Mouse (Mus musculus): ENCODE results near the gene Tgfbr1. TPM values are rescaled to one million over a fixed set of nuclear protein-coding genes. Genes with fewer than 3 reads are reported as not detected.

Gene Tgfbr1
- polyA plus RNA-seq, 1 experiment = 1.7 TPM

DNA sequence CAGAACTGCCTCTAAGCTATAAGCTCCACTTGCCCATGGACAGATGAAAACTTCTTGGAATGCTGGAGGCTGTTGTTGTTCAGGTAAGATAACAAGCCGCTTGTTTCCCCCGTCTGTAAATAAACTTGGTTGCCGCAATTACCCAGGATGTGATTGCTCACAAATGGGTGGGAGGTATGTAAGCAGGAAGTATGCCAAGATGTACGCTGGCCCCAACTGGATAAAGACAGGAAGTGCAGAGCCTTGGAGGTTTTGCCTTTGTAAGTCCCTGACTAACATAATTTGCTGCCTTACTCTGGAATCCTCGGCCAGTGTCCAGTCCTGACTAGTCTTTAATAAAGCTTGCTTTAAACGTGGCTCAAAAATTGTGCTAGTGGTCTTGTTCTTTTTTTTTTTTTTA lies 77.5 kb downstream of the Tgfbr1 start:
- WGBS = 40% methylated on average over 6 of the region's 6 CpGs
- Histone ChIP-seq H3K36me3 (ENCODE audit: control insufficient read depth, insufficient read depth, low read length) (no peaks in the 10 kb centered on the region), H3K4me3 (ENCODE audit: low read depth, low read length) (no peak overlapping the region), H3K4me1 (ENCODE audit: control insufficient read depth, insufficient read depth, insufficient read length, low read length) (no peaks in the 10 kb centered on the region), H3K27ac (ENCODE audit: insufficient read depth, low read depth, low read length) (no peak overlapping the region), H3K27me3 (ENCODE audit: control insufficient read depth, insufficient read depth, low read length) (0 out of 2 replicates have a peak, but pooled peaks cover 5% of the 10 kb centered on the region)
- TF ChIP-seq CTCF (IDR thresholded peaks at IDR 0.05; ENCODE audit: extremely low read depth, insufficient read length, insufficient replicate concordance, low read depth, low read length) = no peak
- TF ChIP-seq POLR2A (IDR thresholded peaks at IDR 0.05; ENCODE audit: low read depth, low read length) = no peak

DNA sequence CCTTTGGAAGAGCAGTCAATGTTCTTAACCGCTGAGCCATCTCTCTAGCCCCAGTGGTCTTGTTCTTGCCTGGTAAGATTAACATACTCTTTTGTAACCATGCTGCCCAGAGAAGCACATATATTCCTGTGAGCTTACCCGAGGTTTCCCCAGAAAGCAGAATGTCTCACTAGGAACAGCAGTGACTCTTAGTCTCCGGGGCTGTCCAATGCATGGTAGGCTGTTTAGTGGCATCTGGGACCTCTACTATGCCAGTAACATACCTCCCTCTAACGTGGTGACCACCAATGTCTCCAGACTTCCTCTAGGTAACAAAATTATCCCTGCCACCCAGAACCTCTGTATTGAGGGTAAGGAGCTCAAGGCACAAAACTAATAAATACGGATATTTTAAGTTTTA lies 78.1 kb downstream of the Tgfbr1 start:
- no peak overlapping the region for H3K27ac ChIP-seq (ENCODE audit: insufficient read depth, low read depth, low read length)
- H3K4me3 ChIP-seq (ENCODE audit: low read depth, low read length) = no peak overlapping the region
- H3K36me3 ChIP-seq (ENCODE audit: control insufficient read depth, insufficient read depth, low read length) = no peaks in the 10 kb centered on the region
- WGBS = 87% methylated on average over 5 of the region's 5 CpGs
- H3K4me1 ChIP-seq (ENCODE audit: control insufficient read depth, insufficient read depth, insufficient read length, low read length) = no peaks in the 10 kb centered on the region
- TF ChIP-seq POLR2A (IDR thresholded peaks at IDR 0.05; ENCODE audit: low read depth, low read length) (no peak), CTCF (IDR thresholded peaks at IDR 0.05; ENCODE audit: extremely low read depth, insufficient read length, insufficient replicate concordance, low read depth, low read length) (no peak)
- 0 out of 2 replicates have a peak, but pooled peaks cover 7% of the 10 kb centered on the region for H3K27me3 ChIP-seq (ENCODE audit: control insufficient read depth, insufficient read depth, low read length)

DNA sequence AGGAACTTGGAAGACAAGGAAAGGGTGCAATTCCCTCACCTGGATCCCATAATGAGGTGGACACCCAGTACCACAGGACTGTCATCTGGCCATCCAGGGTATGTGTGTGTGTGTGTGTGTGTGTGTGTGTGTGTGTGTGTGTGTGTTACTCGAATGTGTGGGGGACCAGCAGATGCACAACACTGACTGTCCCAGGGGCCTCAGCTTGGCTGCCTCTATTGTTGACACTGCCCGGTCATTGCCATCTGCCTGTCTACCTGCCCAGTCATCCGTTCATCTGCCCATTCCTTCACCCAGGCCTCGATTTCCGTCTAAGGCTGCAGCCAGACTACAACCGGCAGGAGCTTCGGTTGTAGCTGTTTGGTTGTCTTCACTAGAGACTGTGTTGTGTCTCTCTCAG lies 79.7 kb downstream of the Tgfbr1 start:
- H3K27ac ChIP-seq (ENCODE audit: insufficient read depth, low read depth, low read length) = no peak overlapping the region
- H3K4me1 ChIP-seq (ENCODE audit: control insufficient read depth, insufficient read depth, insufficient read length, low read length) = peaks cover 6% of the 10 kb centered on the region
- 88% methylated on average over 7 of the region's 7 CpGs for WGBS
- no peak overlapping the region for H3K4me3 ChIP-seq (ENCODE audit: low read depth, low read length)
- no peaks in the 10 kb centered on the region for H3K36me3 ChIP-seq (ENCODE audit: control insufficient read depth, insufficient read depth, low read length)
- TF ChIP-seq CTCF (IDR thresholded peaks at IDR 0.05; ENCODE audit: extremely low read depth, insufficient read length, insufficient replicate concordance, low read depth, low read length) (no peak), POLR2A (IDR thresholded peaks at IDR 0.05; ENCODE audit: low read depth, low read length) (no peak)
- H3K27me3 ChIP-seq (ENCODE audit: control insufficient read depth, insufficient read depth, low read length) = 0 out of 2 replicates have a peak, but pooled peaks cover 7% of the 10 kb centered on the region

DNA sequence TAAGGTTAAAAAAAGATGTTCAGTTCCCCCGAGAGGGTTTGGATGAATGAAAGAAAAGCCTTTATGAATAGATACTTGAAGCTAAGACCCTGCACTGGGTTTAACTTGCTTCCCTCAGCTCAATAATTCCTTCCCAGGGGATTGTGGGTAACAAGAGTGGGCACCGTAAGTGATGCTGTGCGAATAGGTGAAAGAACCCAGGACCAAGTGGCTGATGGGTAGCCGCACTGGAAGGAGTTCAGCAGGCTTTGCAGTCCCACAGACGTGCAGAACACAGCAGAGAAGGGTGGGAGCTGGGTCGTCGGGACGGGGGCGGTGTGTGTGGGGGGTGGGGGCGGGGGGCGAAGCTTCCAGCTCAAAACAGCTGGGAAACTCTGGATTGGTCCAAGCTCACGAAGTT lies 82.1 kb downstream of the Tgfbr1 start:
- WGBS = 73% methylated on average over 12 of the region's 12 CpGs
- no peak overlapping the region for H3K27ac ChIP-seq (ENCODE audit: insufficient read depth, low read depth, low read length)
- H3K4me3 ChIP-seq (ENCODE audit: low read depth, low read length) = no peak overlapping the region
- H3K27me3 ChIP-seq (ENCODE audit: control insufficient read depth, insufficient read depth, low read length) = 0 out of 2 replicates have a peak, but pooled peaks cover 7% of the 10 kb centered on the region
- no peaks in the 10 kb centered on the region for H3K36me3 ChIP-seq (ENCODE audit: control insufficient read depth, insufficient read depth, low read length)
- TF ChIP-seq POLR2A (IDR thresholded peaks at IDR 0.05; ENCODE audit: low read depth, low read length) = no peak
- TF ChIP-seq CTCF (IDR thresholded peaks at IDR 0.05; ENCODE audit: extremely low read depth, insufficient read length, insufficient replicate concordance, low read depth, low read length) = no peak
- H3K4me1 ChIP-seq (ENCODE audit: control insufficient read depth, insufficient read depth, insufficient read length, low read length) = peaks cover 6% of the 10 kb centered on the region

DNA sequence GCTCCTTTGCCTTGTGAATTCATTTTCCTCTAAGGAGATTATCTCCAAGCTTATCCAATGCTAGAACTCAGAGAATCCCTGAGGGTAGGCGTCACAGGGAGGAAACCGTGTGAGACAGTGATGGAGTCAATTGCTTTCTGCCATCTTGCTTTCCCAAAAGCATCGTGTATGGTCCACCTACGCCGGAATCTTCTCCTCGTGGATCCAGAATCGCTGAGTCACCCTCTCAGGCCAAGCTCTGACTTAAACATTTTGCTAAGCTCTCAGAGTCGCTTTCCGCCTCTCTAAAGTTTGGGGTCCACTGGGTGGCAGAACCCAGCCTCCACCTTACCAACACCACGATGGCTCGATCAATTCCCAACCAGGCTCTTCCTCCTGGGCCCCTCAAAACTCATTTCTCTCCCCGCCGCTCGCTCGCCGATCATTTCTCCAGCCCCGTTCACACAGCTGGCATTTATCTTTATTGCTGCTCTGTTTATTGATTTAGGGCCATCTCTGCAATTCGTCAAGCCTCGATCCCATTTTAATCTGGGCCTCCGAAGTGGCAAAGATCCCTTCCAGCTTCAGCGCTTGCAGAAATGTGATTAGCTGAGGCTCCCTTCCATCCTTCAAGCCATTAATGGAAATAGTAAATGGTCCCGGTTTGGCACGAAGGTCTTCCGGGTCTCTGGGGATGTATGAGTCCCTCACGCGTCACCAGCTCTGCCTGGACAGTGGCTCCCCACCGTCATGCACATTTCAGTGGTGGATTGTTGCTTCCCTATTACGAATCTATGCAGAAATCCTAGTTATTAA lies 82.7 kb downstream of the Tgfbr1 start:
- H3K27me3 ChIP-seq (ENCODE audit: control insufficient read depth, insufficient read depth, low read length) = 0 out of 2 replicates have a peak, but pooled peaks cover 7% of the 10 kb centered on the region
- 20% methylated on average over 28 of the region's 28 CpGs for WGBS
- peak overlapping the region; percentile 42 for H3K4me3 ChIP-seq (ENCODE audit: low read depth, low read length)
- no peak overlapping the region for H3K27ac ChIP-seq (ENCODE audit: insufficient read depth, low read depth, low read length)
- H3K4me1 ChIP-seq (ENCODE audit: control insufficient read depth, insufficient read depth, insufficient read length, low read length) = peaks cover 6% of the 10 kb centered on the region
- no peaks in the 10 kb centered on the region for H3K36me3 ChIP-seq (ENCODE audit: control insufficient read depth, insufficient read depth, low read length)
- TF ChIP-seq CTCF (IDR thresholded peaks at IDR 0.05; ENCODE audit: extremely low read depth, insufficient read length, insufficient replicate concordance, low read depth, low read length) = no peak
- TF ChIP-seq POLR2A (IDR thresholded peaks at IDR 0.05; ENCODE audit: low read depth, low read length) = no peak

DNA sequence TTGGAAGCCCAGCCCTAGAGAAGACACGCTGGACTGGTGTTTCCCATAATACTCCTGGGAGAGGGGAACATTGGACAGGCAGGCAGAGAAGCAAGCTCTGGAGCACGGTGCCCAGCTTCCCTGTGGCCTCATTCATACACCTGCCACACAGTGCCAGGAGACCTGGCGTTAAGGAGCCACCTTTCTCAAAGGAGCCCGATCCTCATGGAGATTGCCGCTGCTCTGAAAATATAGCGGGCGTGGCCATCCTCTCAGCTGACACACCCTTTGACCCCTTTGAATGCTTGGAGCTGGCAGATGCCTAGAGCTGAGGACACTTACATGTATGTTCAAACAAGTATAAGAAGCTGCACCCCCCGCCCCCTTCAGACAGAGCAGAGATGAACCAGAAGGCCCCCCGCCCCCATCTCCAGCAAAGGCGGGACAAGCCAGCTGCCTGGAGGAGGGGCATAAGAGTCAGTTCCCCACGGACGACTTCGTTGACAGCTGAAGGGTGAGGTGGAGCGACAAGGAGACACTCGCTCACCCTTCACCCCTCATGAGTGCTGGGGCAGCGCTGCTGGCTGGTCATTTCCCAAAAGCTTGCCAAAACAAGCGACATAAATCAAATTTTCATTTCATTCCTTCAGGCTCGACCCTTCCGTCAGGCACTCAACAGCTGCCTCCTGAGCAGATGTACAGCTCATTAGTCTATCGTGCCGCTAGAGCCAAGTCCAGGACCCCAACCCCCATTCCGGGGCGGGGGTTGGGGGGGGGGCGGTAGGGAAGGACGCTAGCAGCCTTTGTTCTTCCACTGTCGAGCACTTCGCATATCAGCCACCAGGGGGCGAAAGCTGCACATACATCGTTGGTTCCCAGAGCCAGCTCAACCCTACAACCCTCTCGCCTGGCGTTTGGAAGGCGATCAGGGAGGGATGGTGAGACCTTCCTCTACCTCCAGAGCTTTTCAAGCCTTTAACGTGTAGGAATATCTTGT lies 84.6 kb downstream of the Tgfbr1 start:
- Histone ChIP-seq H3K27ac (ENCODE audit: insufficient read depth, low read depth, low read length) (no peak overlapping the region), H3K4me3 (ENCODE audit: low read depth, low read length) (peak overlapping the region; percentile 65), H3K4me1 (ENCODE audit: control insufficient read depth, insufficient read depth, insufficient read length, low read length) (peaks cover 6% of the 10 kb centered on the region), H3K36me3 (ENCODE audit: control insufficient read depth, insufficient read depth, low read length) (no peaks in the 10 kb centered on the region), H3K27me3 (ENCODE audit: control insufficient read depth, insufficient read depth, low read length) (0 out of 2 replicates have a peak, but pooled peaks cover 7% of the 10 kb centered on the region)
- WGBS = under 1% methylated on average over 33 of the region's 33 CpGs
- TF ChIP-seq CTCF (IDR thresholded peaks at IDR 0.05; ENCODE audit: extremely low read depth, insufficient read length, insufficient replicate concordance, low read depth, low read length) (peak; percentile 78; the same call in 1 of the 2 replicates), POLR2A (IDR thresholded peaks at IDR 0.05; ENCODE audit: low read depth, low read length) (no peak; the same call in 1 of the 2 replicates)

Measured in small intestine, adult 2 months (tissue).